Mouse (Mus musculus): ENCODE results near the gene Ift27.

DNA sequence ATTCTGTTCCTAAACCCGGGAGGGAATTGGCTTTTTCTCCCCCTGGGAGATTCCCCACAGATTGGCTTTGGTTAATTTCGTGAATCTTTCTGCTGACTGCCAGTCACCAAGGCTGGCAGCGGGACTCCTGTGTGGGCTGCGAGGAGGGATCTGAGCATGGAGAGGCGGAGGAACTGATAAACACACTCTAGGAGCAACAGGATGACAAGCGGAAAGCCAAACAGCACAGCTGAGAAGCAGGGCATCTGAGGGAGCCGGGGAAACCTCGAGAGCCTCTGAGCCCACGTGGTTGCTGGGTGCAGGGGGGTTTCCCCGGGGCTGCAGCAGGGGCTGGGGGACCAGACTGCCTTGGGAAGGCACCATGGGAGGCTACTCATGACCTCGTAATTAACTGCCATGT lies 4.3 kb downstream of the Ift27 start:
- no peak for TF ChIP-seq CTCF (conservative IDR thresholded peaks at IDR 0.05; ENCODE audit: insufficient read depth, insufficient read length, low read depth, low read length)
- no peak for TF ChIP-seq POLR2A (IDR thresholded peaks at IDR 0.05; ENCODE audit: low read depth, low read length)
